ENCODE assay signal across 18 mouse cellular contexts in the genomic region with DNA sequence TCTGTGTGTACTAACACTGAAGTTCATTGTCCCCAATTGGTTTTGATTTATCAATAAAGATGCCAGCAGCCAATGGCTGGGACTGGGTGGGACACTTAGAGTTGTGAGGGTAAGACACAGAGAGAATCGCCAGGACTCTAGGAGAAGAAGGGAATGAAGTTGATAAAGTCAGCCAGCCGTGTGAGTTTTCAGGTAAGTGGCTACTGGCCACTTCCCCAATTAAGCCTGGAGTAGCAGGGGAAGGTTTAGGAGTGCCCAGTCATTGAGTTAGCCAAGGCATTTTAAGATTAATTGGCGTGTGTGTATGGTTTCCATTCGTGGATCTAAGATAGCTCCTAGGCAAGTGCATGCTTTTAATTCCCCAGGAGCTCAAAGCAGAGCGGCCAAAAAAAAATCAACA.
DNase-seq lines count a peak whose midpoint lies in the region; ATAC-seq and TF ChIP-seq lines count a peak whose summit lies in the region.
"Had no signal": no experiment of that assay in that cellular context is flagged by ENCODE, and none has a peak within 500 bp of the region (broad histone marks: within the 10 kb centered on the region; RNA-seq: fewer than 3 reads in every experiment).

No protein-coding gene starts in this region.

- DNase-seq in liver, adult 2 months (ENCODE audit: extremely low read depth, low read depth, low spot score) = no peak
- no peak for DNase-seq in liver, postnatal 0 days
- no peak for DNase-seq in cerebellum, postnatal 10 days
- no peak for DNase-seq in left cerebral cortex, adult 9 months (ENCODE audit: low spot score in 2 of 2)
- DNase-seq: adrenal gland, adult 2 months; adrenal gland, postnatal 25 days; cerebellum, adult 2 months; cerebellum, postnatal 14 days; embryo, embryonic 11 days; gastrocnemius, postnatal 14 days had no signal

- no peak for ATAC-seq in liver, postnatal 0 days
- ATAC-seq: forebrain, embryonic 14.5 days had no signal

- no peak overlapping the region for H3K4me3 ChIP-seq in liver, adult 2 months (ENCODE audit: insufficient read depth, low read depth, low read length)
- H3K4me3 ChIP-seq in liver, postnatal 0 days (ENCODE audit: low read depth, low read length) = no peak overlapping the region
- peak overlapping the region; percentile 7 for H3K4me3 ChIP-seq in bone marrow macrophage, adult 2 months (ENCODE audit: insufficient read depth, low read length)
- H3K4me3 ChIP-seq in macrophage (ENCODE audit: inconsistent target) = no peak overlapping the region
- H3K4me3 ChIP-seq: embryonic facial prominence, embryonic 15.5 days; erythroblast, embryonic 14.5 days; forebrain, embryonic 10.5 days; heart, embryonic 12.5 days; hindbrain, embryonic 15.5 days had no signal

- 71% methylated on average over 5 of the region's 5 CpGs for WGBS in liver, adult 2 months
- 46% methylated on average over 5 of the region's 5 CpGs for WGBS in liver, postnatal 0 days (ENCODE audit: insufficient replicate concordance)
- 14% methylated on average over 4 of the region's 5 CpGs for WGBS in macrophage (ENCODE audit: missing documents)

- no peak for TF ChIP-seq EP300 in liver, postnatal 0 days (IDR thresholded peaks at IDR 0.05; ENCODE audit: low read depth)

- no peaks in the 10 kb centered on the region; the same call in 1 of the 2 replicates for H3K4me1 ChIP-seq in liver, adult 2 months (ENCODE audit: control insufficient read depth, insufficient read depth, low read length)
- peaks cover 10% of the 10 kb centered on the region for H3K4me1 ChIP-seq in liver, postnatal 0 days (ENCODE audit: insufficient read depth)
- H3K4me1 ChIP-seq in bone marrow macrophage, adult 2 months (ENCODE audit: control insufficient read depth, insufficient read depth, low read length) = peaks cover 40% of the 10 kb centered on the region
- H3K4me1 ChIP-seq: embryonic facial prominence, embryonic 15.5 days; forebrain, embryonic 10.5 days had no signal

- H3K9me3 ChIP-seq in liver, postnatal 0 days (ENCODE audit: low read length) = no peaks in the 10 kb centered on the region
- H3K9me3 ChIP-seq: embryonic facial prominence, embryonic 15.5 days; forebrain, embryonic 10.5 days; heart, embryonic 12.5 days; hindbrain, embryonic 15.5 days had no signal

- H3K27me3 ChIP-seq in liver, adult 2 months (ENCODE audit: control insufficient read depth, insufficient read depth, low read length) = no peaks in the 10 kb centered on the region
- no peaks in the 10 kb centered on the region for H3K27me3 ChIP-seq in liver, postnatal 0 days (ENCODE audit: insufficient read depth, low read length)
- H3K27me3 ChIP-seq: embryonic facial prominence, embryonic 15.5 days; heart, embryonic 12.5 days; hindbrain, embryonic 15.5 days had no signal

- peak overlapping the region; percentile 31; the same call in 1 of the 2 replicates for H3K27ac ChIP-seq in liver, adult 2 months (replicated peaks; ENCODE audit: insufficient read depth, low read depth, low read length)
- H3K27ac ChIP-seq in liver, postnatal 0 days (ENCODE audit: low read depth) = no peak overlapping the region
- H3K27ac ChIP-seq in bone marrow macrophage, adult 2 months (ENCODE audit: insufficient read depth, low read depth, low read length) = peak overlapping the region; percentile 69
- H3K27ac ChIP-seq in macrophage = peak overlapping the region; percentile 35
- H3K27ac ChIP-seq: embryonic facial prominence, embryonic 15.5 days; forebrain, embryonic 10.5 days; hindbrain, embryonic 15.5 days had no signal

- TF ChIP-seq POLR2A in liver, adult 2 months (IDR thresholded peaks at IDR 0.05; ENCODE audit: extremely low read depth, insufficient read depth, low read length) = no peak
- no peak for TF ChIP-seq POLR2A in bone marrow macrophage, adult 2 months (IDR thresholded peaks at IDR 0.05; ENCODE audit: borderline replicate concordance, low read depth, low read length)

- no peaks in the 10 kb centered on the region for H3K36me3 ChIP-seq in liver, adult 2 months (ENCODE audit: control insufficient read depth, insufficient read depth, low read length)
- no peaks in the 10 kb centered on the region for H3K36me3 ChIP-seq in liver, postnatal 0 days (replicated peaks; ENCODE audit: insufficient read depth, low read length)
- no peaks in the 10 kb centered on the region for H3K36me3 ChIP-seq in macrophage (ENCODE audit: inconsistent target)
- H3K36me3 ChIP-seq: embryonic facial prominence, embryonic 15.5 days; forebrain, embryonic 10.5 days; heart, embryonic 12.5 days; hindbrain, embryonic 15.5 days had no signal

- no peak overlapping the region for H3K4me2 ChIP-seq in liver, postnatal 0 days (ENCODE audit: low read depth, low read length)
- H3K4me2 ChIP-seq: embryonic facial prominence, embryonic 15.5 days; heart, embryonic 12.5 days; hindbrain, embryonic 15.5 days had no signal

- no peak for TF ChIP-seq CTCF in liver, adult 2 months (IDR thresholded peaks at IDR 0.05; ENCODE audit: low read depth, low read length)
- TF ChIP-seq CTCF in liver, postnatal 0 days (IDR thresholded peaks at IDR 0.05; ENCODE audit: low read depth) = no peak
- TF ChIP-seq CTCF in bone marrow macrophage, adult 2 months (IDR thresholded peaks at IDR 0.05; ENCODE audit: low read depth, low read length) = no peak

- H3K79me2 ChIP-seq in liver, adult 2 months (ENCODE audit: control insufficient read depth, insufficient read depth, low read length) = no peaks in the 10 kb centered on the region
- no peaks in the 10 kb centered on the region for H3K79me2 ChIP-seq in macrophage (ENCODE audit: inconsistent target)

- no peak overlapping the region for H3K9ac ChIP-seq in liver, adult 2 months (ENCODE audit: low read depth, low read length)
- no peak overlapping the region for H3K9ac ChIP-seq in liver, postnatal 0 days (replicated peaks)
- H3K9ac ChIP-seq: embryonic facial prominence, embryonic 15.5 days; heart, embryonic 12.5 days; hindbrain, embryonic 15.5 days had no signal
